Mouse (Mus musculus) thymus, adult 2 months (tissue): ENCODE data around the gene Tpte. TPM values are rescaled to one million over a fixed set of nuclear protein-coding genes. Genes with fewer than 3 reads are reported as not detected.

Source experiments
- DNase-seq: peaks from one replicate; pipeline ENCODE4 v3.0.0; 2021
- H3K27ac ChIP-seq: fragments of 200-500 bp; 2 replicates; pipeline ENCODE4 v1.5.1; 2012; ENCODE audit warnings: low read length, control low read depth; ENCODE audit not compliant: control insufficient read depth, insufficient read depth
- H3K27me3 ChIP-seq: fragments of 200-500 bp; 2 replicates; pipeline ENCODE4 v1.6.1; 2012; ENCODE audit warnings: mild to moderate bottlenecking, low read length, moderate library complexity, mixed read lengths; ENCODE audit not compliant: control insufficient read depth, insufficient read depth
- H3K36me3 ChIP-seq: fragments of 200-500 bp; 2 replicates; pipeline ENCODE4 v1.6.1; 2012; ENCODE audit warnings: mild to moderate bottlenecking, low read length, moderate library complexity; ENCODE audit not compliant: control insufficient read depth, insufficient read depth
- H3K4me1 ChIP-seq: fragments of 200-500 bp; replicated peaks from 2 replicates; pipeline ENCODE4 v1.6.1; 2012; ENCODE audit warnings: low read length; ENCODE audit not compliant: control insufficient read depth, insufficient read depth
- H3K4me3 ChIP-seq: fragments of 200-500 bp; 2 replicates; pipeline ENCODE4 v1.5.1; 2012; ENCODE audit warnings: mild to moderate bottlenecking, low read length, control low read depth, moderate library complexity; ENCODE audit not compliant: control insufficient read depth, insufficient read depth
- CTCF ChIP-seq: fragments of 200-500 bp; IDR thresholded peaks from 2 replicates; pipeline ENCODE4 v1.5.1; 2012; ENCODE audit warnings: mild to moderate bottlenecking, control low read depth, low read length, moderate library complexity, borderline replicate concordance; ENCODE audit not compliant: control insufficient read depth, poor library complexity, insufficient read depth; ENCODE audit errors: extremely low read depth
- POLR2A ChIP-seq: fragments of 200-500 bp; IDR thresholded peaks from 2 replicates; pipeline ENCODE4 v1.6.1; 2012; ENCODE audit warnings: mild to moderate bottlenecking, low read length, control low read depth, moderate library complexity; ENCODE audit not compliant: control insufficient read depth, poor library complexity, insufficient read depth; ENCODE audit errors: extremely low read depth
- WGBS: fragments of 180-500 bp; shearing (Covaris S2); methylation state at CpG from one replicate; pipeline ENCODE4 v1.1.7; 2018; 5-methylcytosine and 5-hydroxymethylcytosine counted together
- polyA plus RNA-seq: library from polyadenylated mRNA; depleted of rRNA; stranded (reverse); fragments of >200 nt; gene quantifications from 2 replicates; pipeline ENCODE4 v1.2.3, GENCODE M21; 2012; rRNA removed

Tpte gene
- polyA plus RNA-seq, result not detected in 2 replicates

DNA sequence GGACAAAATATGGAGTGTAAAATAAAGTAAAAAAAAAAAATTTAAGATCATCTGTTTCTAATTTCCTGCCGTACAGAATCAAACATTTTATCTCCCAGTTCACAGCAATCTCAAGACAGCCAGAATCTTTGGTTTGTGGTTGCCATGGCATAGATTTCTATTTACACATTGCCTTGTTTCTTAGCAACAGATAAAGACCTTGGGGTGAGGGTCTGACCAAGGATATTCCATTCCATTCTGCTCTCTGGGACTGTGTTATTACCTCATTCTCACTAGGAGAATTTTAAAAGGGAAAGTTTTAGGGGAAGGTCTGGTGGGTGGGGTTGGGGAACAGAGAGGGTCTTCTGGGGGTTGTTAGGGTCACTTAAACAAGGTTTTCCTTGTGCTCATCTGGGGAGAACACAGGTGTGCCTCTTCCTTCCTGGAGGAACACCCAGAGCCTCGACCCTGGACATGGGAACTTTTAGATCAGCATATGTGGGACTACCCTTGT lies at the start of gene Tpte:
Gene Tpte (plus strand): TSS at position 443 of the 493 bp plus-strand sequence.
- no peak for TF ChIP-seq CTCF
- no peak for TF ChIP-seq POLR2A
- no peak within 1 kb of the TSS for H3K4me3 ChIP-seq
- no peaks in the 10 kb centered on the region for H3K4me1 ChIP-seq
- no peak within 1 kb of the TSS for H3K27ac ChIP-seq
- H3K36me3 ChIP-seq, result no peaks in the 10 kb centered on the region
- 67% methylated on average over 2 of the region's 2 CpGs for WGBS
- no peak for DNase-seq
- H3K27me3 ChIP-seq, result no peaks in the 10 kb centered on the region

DNA sequence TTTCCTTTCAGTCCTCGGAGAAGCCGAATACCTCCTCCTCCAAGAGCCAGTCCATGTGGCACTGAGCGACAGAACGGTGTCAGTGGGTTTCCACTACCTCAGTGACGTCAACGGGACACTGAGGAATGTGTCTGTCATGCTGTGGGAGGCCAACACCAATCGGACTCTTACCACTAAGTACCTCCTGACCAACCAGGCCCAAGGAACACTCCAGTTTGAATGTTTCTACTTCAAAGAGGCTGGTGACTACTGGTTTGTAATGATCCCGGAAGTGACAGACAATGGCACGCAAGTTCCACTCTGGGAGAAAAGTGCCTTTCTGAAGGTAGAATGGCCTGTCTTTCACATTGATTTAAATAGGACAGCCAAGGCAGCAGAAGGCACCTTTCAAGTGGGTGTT lies 40.3 kb upstream of the Tpte start:
- H3K4me3 ChIP-seq, result no peak overlapping the region
- H3K4me1 ChIP-seq, result no peaks in the 10 kb centered on the region
- TF ChIP-seq POLR2A, result no peak
- no peak for TF ChIP-seq CTCF
- no peaks in the 10 kb centered on the region for H3K36me3 ChIP-seq
- H3K27me3 ChIP-seq, result no peaks in the 10 kb centered on the region
- no peak overlapping the region for H3K27ac ChIP-seq
- no peak for DNase-seq
- 98% methylated on average over 9 of the region's 9 CpGs for WGBS

DNA sequence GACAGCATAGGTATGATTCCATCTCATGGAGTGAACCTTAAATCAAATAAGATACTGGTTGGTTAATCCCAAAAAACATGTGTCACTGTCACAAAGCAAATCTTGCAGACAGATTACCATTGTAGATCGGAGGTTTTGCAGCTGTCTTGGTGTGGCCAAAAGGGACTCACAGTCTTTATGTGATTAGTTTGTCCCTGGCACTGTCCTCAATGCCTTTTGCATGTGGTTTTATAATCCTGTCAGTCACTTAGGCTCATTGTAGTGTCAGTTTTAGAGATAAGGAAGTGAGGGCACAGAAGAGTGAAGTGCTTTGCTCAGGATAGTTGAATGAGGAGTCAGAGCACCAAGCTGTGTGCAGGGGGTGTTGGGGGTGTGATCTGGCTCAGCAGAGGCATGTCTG lies 37.6 kb upstream of the Tpte start:
- H3K4me3 ChIP-seq, result no peak overlapping the region
- WGBS, result 85% methylated on average over 1 of the region's 1 CpGs
- DNase-seq, result no peak
- H3K27me3 ChIP-seq, result no peaks in the 10 kb centered on the region
- H3K36me3 ChIP-seq, result no peaks in the 10 kb centered on the region
- TF ChIP-seq CTCF, result no peak
- TF ChIP-seq POLR2A, result no peak
- H3K4me1 ChIP-seq, result no peaks in the 10 kb centered on the region
- no peak overlapping the region for H3K27ac ChIP-seq

DNA sequence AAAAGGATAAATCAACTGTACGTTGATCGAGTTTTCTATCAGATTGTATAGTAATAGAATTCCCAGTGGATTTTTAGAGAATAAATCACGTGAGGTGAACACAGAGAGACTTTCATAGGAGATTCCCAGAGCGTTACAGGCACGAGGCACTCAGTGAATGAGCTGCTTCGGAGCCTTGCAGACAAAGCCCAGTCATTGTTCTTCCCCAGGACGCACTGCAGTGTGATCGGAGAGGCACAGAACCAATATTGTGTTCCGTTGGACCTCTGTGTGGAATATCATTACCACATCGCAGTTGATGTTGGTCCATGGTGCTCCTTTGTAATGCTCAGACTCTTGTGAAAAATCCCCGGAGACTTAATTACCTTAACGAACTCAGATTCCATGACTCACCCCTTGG lies 35.3 kb upstream of the Tpte start:
- H3K27ac ChIP-seq, result no peak overlapping the region
- no peak for DNase-seq
- WGBS, result 97% methylated on average over 12 of the region's 12 CpGs
- no peak for TF ChIP-seq CTCF
- no peak for TF ChIP-seq POLR2A
- H3K4me1 ChIP-seq, result no peaks in the 10 kb centered on the region
- no peak overlapping the region for H3K4me3 ChIP-seq
- H3K27me3 ChIP-seq, result no peaks in the 10 kb centered on the region
- H3K36me3 ChIP-seq, result no peaks in the 10 kb centered on the region

DNA sequence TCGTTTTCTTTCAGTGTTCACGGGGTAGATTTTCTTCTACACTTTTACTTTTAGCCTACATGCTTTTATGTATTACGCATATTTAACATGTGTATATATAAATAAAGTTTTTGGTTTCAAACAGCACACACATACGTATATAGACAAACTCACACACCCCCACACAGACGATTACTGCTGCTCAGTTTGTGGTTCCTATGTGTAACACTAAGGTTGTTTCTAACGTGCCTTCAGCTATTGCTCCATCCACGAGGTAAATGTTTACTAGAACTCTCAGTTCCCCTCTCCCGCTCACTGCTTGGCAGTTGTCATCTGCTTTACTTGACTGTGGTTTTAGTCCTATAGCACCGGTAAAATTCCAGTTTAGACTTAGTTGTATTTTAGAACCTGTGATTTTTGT lies 34.2 kb upstream of the Tpte start:
- DNase-seq, result no peak
- Histone ChIP-seq H3K4me3 (no peak overlapping the region), H3K36me3 (no peaks in the 10 kb centered on the region), H3K4me1 (no peaks in the 10 kb centered on the region), H3K27me3 (no peaks in the 10 kb centered on the region), H3K27ac (no peak overlapping the region)
- WGBS, result 91% methylated on average over 9 of the region's 9 CpGs
- TF ChIP-seq POLR2A (no peak), CTCF (no peak)

DNA sequence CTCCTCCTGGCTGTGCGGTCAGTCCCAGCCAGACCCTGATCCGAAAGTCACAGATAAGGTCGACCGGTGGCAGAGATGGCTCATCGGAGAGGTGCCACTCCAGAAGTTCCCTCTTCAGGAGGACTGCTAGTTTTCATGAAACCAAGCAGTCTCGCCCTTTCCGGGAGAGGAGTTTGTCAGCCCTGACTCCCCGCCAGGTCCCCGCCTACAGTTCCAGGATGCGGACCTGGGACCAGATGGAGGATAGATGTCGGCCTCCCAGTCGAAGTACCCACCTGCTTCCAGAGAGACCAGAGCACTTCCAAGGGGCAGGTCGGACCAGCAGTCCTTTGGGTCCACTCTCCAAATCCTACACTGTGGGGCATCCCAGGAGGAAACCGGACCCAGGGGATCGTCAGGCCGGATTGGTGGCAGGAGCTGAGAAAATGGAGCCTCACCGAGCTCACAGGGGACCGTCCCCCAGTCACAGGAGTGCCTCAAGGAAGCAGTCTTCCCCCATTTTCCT lies 24.2 kb upstream of the Tpte start:
- no peak for DNase-seq
- Histone ChIP-seq H3K4me3 (no peak overlapping the region), H3K4me1 (no peaks in the 10 kb centered on the region), H3K27me3 (no peaks in the 10 kb centered on the region), H3K36me3 (no peaks in the 10 kb centered on the region), H3K27ac (no peak overlapping the region)
- 96% methylated on average over 18 of the region's 18 CpGs for WGBS
- TF ChIP-seq POLR2A (no peak), CTCF (no peak)

DNA sequence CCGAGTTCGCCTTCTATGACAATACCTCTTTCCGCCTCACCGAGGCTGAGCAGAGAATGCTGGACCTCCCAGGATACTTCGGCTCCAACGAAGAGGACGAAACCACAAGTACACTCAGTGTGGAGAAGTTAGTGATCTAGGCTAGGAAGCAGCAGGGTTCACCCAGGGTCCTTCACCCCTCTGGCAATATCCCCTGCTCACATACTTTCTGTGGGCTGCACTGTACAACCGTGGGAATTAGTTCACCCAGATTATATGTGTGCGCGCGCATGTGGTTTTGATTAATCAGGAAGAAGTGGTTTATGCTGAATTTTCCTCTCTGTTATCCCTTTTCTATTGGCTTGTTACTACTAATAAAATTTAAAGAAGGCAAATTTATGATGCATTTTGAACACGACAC lies 23.7 kb upstream of the Tpte start:
- WGBS, result 90% methylated on average over 12 of the region's 12 CpGs
- Histone ChIP-seq H3K4me3 (no peak overlapping the region), H3K4me1 (no peaks in the 10 kb centered on the region), H3K27me3 (no peaks in the 10 kb centered on the region), H3K36me3 (no peaks in the 10 kb centered on the region), H3K27ac (no peak overlapping the region)
- no peak for TF ChIP-seq CTCF
- no peak for TF ChIP-seq POLR2A
- no peak for DNase-seq
